Mouse (Mus musculus) E14TG2a.4 (cell line): ENCODE results near the gene Mmp21.

Experiments
- CTCF ChIP-seq: conservative IDR thresholded peaks from 2 replicates; pipeline ENCODE4 v1.5.1; 2014; ENCODE audit warnings: low read length
- NANOG ChIP-seq: IDR thresholded peaks from 2 replicates; pipeline ENCODE4 v1.6.1; 2014; ENCODE audit warnings: borderline replicate concordance, low read length, mixed read lengths
- POU5F1 ChIP-seq: IDR thresholded peaks from 2 replicates; pipeline ENCODE4 v1.6.1; 2014; ENCODE audit warnings: low read length, borderline replicate concordance

DNA sequence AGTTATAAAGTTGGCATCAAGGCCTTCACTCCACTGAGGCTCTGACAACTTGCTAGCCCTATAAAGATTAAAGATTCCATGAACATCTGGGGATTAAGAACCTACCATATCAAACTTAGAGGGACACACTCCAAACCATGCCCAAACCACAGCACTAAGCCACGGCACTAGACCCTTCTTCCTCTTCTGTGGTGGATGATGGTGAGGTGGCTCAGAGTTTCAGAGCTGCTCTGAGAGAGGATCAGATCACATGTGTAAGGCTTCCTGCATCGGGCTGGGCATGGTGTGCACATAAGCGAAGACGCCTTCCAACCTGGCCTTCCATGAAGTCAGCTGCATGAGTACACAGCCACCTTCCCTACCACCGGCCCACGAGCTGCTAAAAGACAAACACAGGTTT is 4.8 kb upstream of the Mmp21 start:
- TF ChIP-seq CTCF = no peak
- no peak for TF ChIP-seq NANOG
- TF ChIP-seq POU5F1 = no peak
